Mouse (Mus musculus) spleen, postnatal 0 days (tissue): ENCODE measurements around the gene Gm867. TPM values are rescaled to one million over a fixed set of nuclear protein-coding genes. Genes with fewer than 3 reads are reported as not detected.

Source experiments
- polyA plus RNA-seq: library from polyadenylated mRNA; unstranded; fragments of >200 nt; fragmentation: Nextera tagmentation; extraction: Ambion mirVana; gene quantifications from 2 replicates; pipeline ENCODE4 v1.2.1, GENCODE M21; 2015

The Gm867 gene
- 15.8 and 17.8 TPM in 2 replicates for polyA plus RNA-seq

DNA sequence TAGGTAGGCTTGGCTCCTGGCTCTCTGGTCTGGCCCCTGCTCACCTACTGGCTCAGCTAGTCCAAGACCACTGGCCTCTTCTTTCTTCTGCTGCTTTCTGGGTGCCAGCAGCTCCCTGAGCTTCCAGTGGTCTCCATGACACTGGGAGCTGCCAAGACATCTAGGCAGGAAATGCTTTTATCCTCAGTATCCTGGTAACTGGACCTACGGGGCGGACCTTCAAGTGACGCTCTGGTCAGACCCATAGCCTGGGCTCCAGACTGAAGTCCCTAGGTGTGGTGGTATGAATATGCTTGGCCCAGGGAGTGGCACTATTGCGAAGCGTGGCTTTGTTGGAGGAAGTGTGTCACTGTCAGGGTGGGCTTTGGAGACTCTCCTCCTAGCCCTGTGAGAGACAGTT, at the start of gene Gm867:
Gm867 (minus strand) TSS at position 153 of the 400 bp plus-strand sequence.

DNA sequence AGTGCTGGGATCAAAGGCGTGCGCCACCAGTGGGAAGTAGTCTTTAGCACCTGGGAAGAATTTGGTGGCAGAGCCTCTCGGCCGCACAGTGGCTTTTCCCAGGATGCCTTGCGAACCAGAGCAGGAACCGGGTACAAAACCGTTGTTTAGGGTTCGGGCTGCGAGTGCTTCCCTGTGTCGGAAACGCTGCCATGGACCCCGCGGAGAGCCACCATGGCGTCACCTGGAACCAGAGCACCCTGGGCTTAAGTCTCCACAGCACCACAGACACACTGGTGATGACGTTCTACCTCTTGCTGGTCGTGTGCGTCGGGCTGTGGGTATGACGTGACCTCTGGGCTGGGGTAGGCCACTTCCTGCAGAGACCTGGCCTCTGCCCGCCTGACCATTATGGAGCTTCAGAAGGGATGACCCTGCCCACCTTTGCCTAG, 13.9 kb upstream of the Gm867 start, which contains the start of gene Gm5134:
Gm5134 (plus strand) TSS at position 134 of the 431 bp plus-strand sequence.

DNA sequence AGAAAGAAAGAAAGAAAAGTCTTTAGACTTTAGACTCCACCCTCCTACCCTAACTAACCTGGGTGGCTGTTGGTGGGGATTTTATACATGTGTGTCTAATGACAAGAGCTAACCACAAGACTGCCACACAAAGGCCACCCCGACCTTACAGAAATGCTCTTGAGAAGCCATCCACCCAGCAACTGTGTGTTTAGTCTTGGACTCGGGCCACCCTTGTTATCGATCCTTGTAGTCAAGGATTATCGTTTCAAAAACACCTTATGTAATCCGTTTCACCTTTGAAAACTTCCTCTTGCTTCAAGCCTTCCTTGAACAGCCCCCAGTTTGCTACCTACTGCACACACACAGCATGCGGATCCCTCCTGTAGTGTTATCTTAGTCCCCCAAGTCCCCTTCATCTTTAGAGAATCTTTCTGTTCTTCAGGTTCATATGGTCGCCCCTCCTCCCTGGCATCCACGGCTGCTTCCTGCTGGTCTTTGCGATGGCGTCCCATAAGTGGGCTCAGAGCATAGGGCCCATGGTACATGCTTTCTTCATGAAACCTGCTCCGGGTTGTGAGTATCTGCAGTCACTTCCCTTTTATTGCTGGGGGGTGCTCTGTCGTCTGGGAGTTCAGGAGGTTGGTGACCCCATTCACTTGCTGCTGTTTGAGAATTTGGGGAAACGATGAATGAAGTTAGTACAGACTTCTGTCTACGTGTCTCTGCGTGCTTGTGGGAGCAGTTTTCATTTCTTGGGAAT, 2.4 kb upstream of the Gm867 start, which contains the start of gene Vpreb3:
Vpreb3 (plus strand) TSS at position 322 of the 742 bp plus-strand sequence.

DNA sequence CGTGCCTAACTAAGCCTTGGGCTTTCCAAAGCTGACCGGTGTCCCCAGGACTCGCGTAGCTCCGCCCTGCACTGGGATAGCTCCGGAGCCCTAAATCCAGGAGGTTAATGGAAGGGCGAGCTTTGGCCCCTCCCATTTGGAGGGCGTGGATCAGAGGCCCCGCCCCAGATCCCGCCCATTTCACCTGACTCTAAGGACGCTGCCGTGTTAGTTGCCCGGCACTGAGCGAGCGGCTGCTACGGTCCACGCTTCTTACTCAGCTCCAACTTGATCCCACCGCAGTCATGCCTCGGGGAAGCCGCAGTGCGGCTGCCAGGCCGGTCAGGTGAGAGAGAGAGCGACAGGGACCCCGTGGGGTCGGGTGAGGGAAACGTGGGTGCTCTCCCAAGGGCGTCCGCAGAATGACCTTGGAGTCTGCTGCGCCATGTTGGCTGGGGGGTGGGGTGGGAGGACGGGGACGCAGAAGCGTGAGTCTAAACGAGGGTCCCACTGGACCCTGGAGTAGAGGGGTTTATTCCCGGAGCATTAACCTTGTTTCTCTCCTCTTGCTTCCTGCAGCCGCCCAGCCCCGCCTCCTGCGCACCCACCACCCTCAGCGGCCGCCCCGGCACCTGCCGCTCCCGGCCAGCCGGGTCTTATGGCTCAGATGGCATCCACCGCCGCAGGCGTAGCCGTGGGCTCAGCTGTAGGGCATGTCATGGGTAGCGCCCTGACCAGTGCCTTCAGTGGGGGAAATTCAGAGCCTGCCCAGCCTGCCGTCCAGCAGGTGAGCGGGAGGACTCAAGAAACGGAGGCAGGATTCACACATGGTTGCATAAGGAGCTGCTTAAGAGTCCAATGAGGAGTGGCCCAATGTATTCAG, 4.6 kb downstream of the Gm867 start, which contains the start of gene Mmp11:
Mmp11 (minus strand) TSS at position 817 of the 862 bp plus-strand sequence.

DNA sequence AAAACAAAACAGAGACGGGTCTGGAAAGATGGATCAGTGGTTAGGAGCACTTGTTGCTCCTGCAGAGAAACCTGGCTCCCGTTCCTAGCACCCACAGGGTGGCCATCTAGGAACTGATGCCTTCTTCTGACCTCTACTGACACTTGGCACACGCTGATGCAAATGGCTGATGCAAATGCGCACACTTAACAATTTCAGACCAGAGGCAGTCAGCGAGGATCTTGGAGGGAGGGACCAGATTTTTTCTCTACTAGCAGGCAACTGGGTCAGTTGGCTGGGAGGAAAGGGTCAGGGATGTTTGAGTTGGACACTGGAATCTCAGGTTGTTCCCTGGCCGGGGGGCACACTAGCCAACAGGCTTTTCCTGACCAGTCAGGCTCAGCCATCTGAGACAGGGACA, 7.6 kb downstream of the Gm867 start, which contains the start of gene Chchd10:
Chchd10 (plus strand) TSS at position 240 of the 400 bp plus-strand sequence.

DNA sequence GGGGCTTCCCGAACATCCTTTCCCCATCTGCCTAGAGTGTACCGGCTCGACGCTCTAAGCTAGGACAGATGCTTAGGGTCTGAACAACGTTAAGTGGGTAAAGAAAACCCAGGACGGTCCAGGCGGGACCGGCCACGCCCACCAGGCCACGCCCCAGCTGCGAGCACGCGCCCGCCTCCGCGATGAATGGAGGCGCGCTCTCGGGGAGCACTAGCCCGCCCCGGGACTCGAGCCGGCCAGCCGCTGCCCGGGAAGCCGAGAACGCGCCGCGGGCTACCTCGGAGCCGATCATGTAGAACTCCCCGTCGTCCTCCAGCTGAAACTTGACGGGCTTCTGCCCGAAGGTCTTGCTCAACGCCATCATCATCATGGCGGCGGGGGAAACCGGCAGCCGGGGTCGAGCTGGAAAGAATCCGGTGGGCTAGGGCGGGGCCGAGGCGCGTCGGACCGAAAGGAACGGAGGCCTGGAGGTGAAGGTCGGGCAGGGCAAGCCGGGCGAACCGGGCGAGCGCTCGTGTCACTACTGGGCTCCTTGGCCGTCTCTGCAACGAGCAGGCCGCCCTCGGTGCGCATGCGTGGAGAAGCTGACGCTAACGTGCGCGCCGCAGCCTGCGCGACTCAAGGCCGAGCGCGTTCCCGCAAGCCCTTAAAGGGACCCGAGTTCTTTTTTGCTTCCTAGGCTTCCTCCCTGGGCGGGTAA, 19.3 kb downstream of the Gm867 start, which contains the start of gene Smarcb1:
Smarcb1 (minus strand) TSS at position 592 of the 700 bp plus-strand sequence.

DNA sequence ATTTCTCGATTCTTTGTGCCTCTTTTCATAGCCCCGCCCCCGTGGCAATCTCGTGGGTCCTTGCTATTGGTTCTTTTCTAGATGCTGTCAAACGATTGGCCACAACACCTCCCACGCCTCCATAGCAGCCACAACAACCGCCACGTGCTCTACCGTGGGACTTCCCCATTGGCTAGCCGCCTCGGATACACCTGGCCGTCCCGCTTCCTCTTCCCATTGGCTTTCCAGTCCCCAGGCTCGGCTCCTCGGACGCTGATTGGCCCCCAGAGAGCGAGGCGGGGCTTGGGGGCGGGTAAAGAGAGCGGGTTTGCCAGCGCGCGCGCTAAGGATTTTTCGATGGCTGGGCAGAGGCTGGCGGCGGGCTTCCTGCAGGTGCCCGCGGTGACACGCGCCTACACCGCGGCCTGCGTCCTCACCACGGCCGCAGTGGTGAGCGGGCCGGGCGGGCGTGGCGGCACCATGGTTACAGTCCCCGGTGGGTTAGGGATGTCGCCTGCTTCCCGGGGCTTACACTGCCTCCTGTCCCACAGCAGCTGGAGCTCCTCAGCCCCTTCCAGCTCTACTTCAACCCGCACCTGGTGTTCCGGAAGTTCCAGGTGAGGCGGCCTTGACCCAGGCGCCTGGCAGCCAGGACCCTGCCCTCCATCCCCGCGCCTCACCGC, 47.3 kb downstream of the Gm867 start, which contains the start of gene Derl3:
Derl3 (plus strand) TSS at position 325 of the 662 bp plus-strand sequence.

Other genes with a start within 250 kb of the Gm867 start
- 26.2 and 30.1 TPM in 2 replicates for gene Cabin1, start 176.3 kb downstream of the Gm867 start, polyA plus RNA-seq
- gene Ddt, start 167.3 kb downstream of the Gm867 start, polyA plus RNA-seq, result 18.3 and 25.7 TPM in 2 replicates
- gene Gm20441, start 159.7 kb downstream of the Gm867 start, polyA plus RNA-seq, result not detected in 2 replicates
- 2.4 and 3.0 TPM in 2 replicates for gene Gstt3, start 159.3 kb downstream of the Gm867 start, polyA plus RNA-seq
- 6.4 and 7.5 TPM in 2 replicates for gene Gstt1, start 142.1 kb downstream of the Gm867 start, polyA plus RNA-seq
- not detected in 2 replicates for gene Gstt4, start 118.1 kb downstream of the Gm867 start, polyA plus RNA-seq
- gene Gstt2, start 103.2 kb downstream of the Gm867 start, polyA plus RNA-seq, result 16.2 and 20.3 TPM in 2 replicates
- 666 and 688 TPM in 2 replicates for gene Mif, start 80.4 kb downstream of the Gm867 start, polyA plus RNA-seq
- gene Derl3, start 47.3 kb downstream of the Gm867 start, polyA plus RNA-seq, result 0.67 and 1.0 TPM in 2 replicates
- gene Smarcb1, start 19.1 kb downstream of the Gm867 start, polyA plus RNA-seq, result 64.1 and 66.6 TPM in 2 replicates
- gene Chchd10, start 7.5 kb downstream of the Gm867 start, polyA plus RNA-seq, result 83.0 and 91.7 TPM in 2 replicates
- gene Mmp11, start 4.2 kb downstream of the Gm867 start, polyA plus RNA-seq, result 9.6 and 12.3 TPM in 2 replicates
- 41.2 and 56.8 TPM in 2 replicates for gene Vpreb3, start 2.4 kb upstream of the Gm867 start, polyA plus RNA-seq
- not detected in 2 replicates for gene Gm5134, start 13.8 kb upstream of the Gm867 start, polyA plus RNA-seq
- 4.9 and 5.5 TPM in 2 replicates for gene Zfp280b, start 92.0 kb upstream of the Gm867 start, polyA plus RNA-seq
- not detected in 2 replicates for gene Slc5a4b, start 170.3 kb upstream of the Gm867 start, polyA plus RNA-seq
- not detected in 2 replicates for gene Slc5a4a, start 206.8 kb upstream of the Gm867 start, polyA plus RNA-seq